Mouse (Mus musculus) bone marrow, adult 2 months (tissue): Measurements from ENCODE around the gene Ushbp1.

ENCODE experiments used
- CTCF ChIP-seq: fragments of 200-500 bp; IDR thresholded peaks from 2 replicates; pipeline ENCODE4 v1.5.1; 2011; ENCODE audit warnings: low read length, control low read depth; ENCODE audit not compliant: control insufficient read depth, insufficient read depth
- POLR2A ChIP-seq: fragments of 200-500 bp; IDR thresholded peaks from 2 replicates; pipeline ENCODE4 v1.6.1; 2011; ENCODE audit warnings: low read depth, mild to moderate bottlenecking, control low read depth, low read length, borderline replicate concordance; ENCODE audit not compliant: control insufficient read depth

GRCm38 (mm10) chr8:71407441-71407840, 11.8 kb upstream of the Ushbp1 start:
- no peak for TF ChIP-seq CTCF
- TF ChIP-seq POLR2A: no peak
